Mouse (Mus musculus) left cerebral cortex, adult 11 months (tissue): ENCODE measurements around the gene Irx5.

Experiments
- DNase-seq: peaks from one replicate; pipeline ENCODE4 v3.0.0; 2022; ENCODE audit warnings: low spot score

Irx5 gene

GRCm38 (mm10) chr8:92357398-92357981, at the start of gene Irx5:
TSS of gene Irx5 (plus strand) at chr8:92357625.
- no peak for DNase-seq

- DNase-seq, result no peak
Measured at GRCm38 (mm10) chr8:92312178-92312577, 45.2 kb upstream of the Irx5 start.

- DNase-seq, result no peak
Measured at GRCm38 (mm10) chr8:92313707-92314106, 43.7 kb upstream of the Irx5 start.

- DNase-seq, result no peak
Measured at GRCm38 (mm10) chr8:92323751-92324150, 33.7 kb upstream of the Irx5 start.

GRCm38 (mm10) chr8:92327176-92327575, 30.2 kb upstream of the Irx5 start:
- DNase-seq, result no peak

- DNase-seq, result no peak
Measured at GRCm38 (mm10) chr8:92329273-92329672, 28.2 kb upstream of the Irx5 start.

- no peak for DNase-seq
Measured at GRCm38 (mm10) chr8:92331811-92332210, 25.6 kb upstream of the Irx5 start.

GRCm38 (mm10) chr8:92333406-92333805, 24.0 kb upstream of the Irx5 start:
- no peak for DNase-seq

- DNase-seq, result no peak
Measured at GRCm38 (mm10) chr8:92335079-92335478, 22.3 kb upstream of the Irx5 start.

- DNase-seq, result no peak
Measured at GRCm38 (mm10) chr8:92336041-92336440, 21.4 kb upstream of the Irx5 start.

GRCm38 (mm10) chr8:92343544-92343943, 13.9 kb upstream of the Irx5 start:
- no peak for DNase-seq

GRCm38 (mm10) chr8:92349898-92350486, 7.4 kb upstream of the Irx5 start:
- no peak for DNase-seq

GRCm38 (mm10) chr8:92353405-92353804, 4.0 kb upstream of the Irx5 start:
- no peak for DNase-seq

GRCm38 (mm10) chr8:92354536-92355482, 2.6 kb upstream of the Irx5 start:
- no peak for DNase-seq

- peak; percentile 91 for DNase-seq
Measured at GRCm38 (mm10) chr8:92355701-92356612, 1.5 kb upstream of the Irx5 start.

GRCm38 (mm10) chr8:92356613-92357375, 631 bp upstream of the Irx5 start:
- no peak for DNase-seq

- DNase-seq, result no peak
Measured at GRCm38 (mm10) chr8:92358141-92358999, 945 bp downstream of the Irx5 start.

GRCm38 (mm10) chr8:92359000-92359832, 1.8 kb downstream of the Irx5 start:
- DNase-seq, result no peak

GRCm38 (mm10) chr8:92359833-92360082, 2.3 kb downstream of the Irx5 start:
- no peak for DNase-seq
